Mouse (Mus musculus) CH12F3 (cell line): ENCODE measurements around the gene Meiob.

Experiments used
- in situ Hi-C: fragments of 300-500 bp; cut with MboI; formaldehyde crosslinking; loops from 2 replicates; pipeline ENCODE4 v1.14.3; 2020; ENCODE audit warnings: low sequenced_read_pairs

Gene Meiob

DNA sequence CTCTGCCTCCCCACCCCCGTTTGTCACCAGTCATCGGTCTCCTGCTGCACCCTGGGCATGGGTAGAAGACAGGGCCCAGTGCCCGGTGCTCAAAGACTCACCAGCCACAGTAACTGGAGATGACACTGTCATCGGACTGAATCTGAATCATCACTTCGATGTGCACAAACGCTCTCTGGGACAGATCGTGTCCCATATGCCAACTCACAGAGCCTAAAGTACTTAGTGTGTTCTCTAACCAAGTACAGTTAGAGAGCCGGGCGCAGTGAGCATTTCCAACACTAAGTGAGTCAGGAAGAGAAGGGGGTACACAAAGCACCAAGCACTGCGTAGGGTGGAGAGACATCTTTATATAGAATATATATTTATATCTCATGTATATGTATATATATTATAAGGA is 63.8 kb downstream of the Meiob start:
- in situ Hi-C loops: no loop called here

DNA sequence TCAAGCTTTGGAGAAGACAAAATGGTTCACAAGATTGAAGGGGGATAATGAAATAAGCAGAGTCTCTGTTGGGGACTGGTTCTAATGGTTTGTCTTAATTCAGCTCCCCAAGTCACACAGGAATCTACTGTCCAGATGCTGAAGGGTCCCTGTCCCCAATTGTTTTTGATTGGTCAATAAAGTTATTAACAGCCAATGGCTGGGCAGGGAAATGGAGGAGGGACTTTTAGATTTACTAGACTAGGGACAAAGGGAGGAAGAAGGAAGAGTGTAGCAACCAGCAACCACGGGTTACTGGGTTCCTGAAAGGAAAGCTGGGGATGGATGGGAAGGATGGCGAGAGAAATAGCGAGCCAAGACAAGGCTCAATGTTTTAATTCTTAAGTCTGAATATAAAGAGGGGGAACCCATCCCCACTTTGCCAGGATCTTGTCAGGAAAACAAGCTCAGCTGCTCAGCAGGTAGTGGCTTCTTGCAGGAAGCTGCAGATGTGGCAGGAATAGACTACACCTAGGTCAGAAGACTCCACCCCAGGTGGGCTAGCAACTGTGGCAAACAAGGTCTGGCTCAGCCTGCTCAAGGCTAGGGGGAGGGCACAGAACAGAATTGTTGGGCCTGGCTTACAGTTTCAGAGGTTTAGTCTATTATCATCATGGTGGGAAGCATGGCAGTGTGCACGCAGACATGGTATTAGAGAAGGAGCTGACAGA is 69.8 kb downstream of the Meiob start:
- in situ Hi-C loops: no loop called here

DNA sequence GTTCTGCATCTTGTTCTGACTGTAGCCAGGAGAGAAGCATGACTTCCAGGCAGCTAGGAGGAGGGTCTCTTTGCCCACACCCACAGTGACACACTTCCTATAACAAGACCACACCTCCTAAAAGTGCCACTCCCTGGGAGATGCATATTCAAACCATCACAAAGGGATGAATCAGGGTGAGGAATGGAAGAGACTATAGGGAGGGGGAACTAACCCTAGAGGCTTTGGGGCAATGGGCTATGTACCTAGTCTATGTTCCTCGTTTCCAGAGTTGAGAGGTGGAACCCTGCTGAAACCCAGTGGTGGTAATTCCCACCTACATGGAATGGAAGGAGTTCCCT is 70.3 kb downstream of the Meiob start:
- in situ Hi-C loops: no loop called here

DNA sequence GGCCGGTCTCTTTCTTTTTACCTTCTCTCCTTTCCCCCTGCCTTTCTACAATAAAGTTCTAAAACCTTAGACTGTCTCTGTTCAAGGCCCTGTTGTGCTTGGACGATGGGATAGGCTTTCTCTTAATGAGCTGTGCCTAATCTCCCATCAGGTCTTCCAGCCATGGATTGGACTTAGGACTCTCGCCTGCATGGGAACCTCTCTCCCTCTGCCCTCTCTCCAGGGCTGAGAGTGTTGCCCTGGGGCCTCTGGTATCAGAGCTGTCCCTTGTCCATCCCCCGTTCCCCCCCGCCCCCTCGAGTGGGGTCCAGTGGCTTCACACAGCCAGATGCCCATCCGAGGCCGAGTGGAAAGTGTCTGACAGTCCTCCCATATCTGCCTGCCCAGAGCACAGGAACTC is 70.9 kb downstream of the Meiob start:
- in situ Hi-C loops: no loop called here

DNA sequence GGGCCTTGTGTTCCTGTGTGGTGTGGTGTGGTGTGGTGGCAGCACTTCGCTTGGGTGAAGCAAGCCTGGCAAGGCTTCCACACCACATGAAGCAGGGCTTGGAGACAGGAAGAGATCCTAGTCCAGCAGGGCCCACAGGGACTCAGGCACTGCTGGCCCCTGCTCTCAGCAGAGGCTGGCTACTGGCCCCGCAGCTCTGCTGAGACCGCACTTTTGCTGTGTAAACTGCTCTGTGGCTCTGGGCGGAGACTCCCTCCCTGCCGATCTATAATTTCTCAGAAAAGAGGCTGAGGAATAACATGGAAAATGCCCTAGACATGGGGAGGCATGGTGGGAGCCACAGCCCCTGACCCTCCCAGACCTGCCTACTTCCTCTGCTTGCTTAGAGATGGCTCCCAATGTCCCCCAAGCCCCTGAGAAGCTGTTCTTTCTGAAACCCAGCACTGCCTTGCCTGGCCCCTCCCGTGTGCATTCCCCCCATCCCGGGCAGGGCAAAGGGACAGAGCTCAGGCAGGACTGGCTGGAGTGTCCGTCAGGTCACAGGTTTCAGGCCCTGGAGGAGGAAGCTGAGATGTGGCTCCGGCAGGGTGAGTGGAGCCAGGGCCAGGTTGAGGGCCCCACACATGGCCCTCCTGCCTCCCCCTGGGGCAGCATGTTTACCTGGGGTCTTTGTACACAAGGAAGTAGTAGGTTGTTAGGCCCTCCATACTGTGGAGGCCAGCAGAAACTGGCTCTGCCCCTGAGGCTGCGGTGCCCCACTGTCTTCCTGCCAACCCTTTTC is 73.4 kb downstream of the Meiob start:
- in situ Hi-C loops: no loop called here

DNA sequence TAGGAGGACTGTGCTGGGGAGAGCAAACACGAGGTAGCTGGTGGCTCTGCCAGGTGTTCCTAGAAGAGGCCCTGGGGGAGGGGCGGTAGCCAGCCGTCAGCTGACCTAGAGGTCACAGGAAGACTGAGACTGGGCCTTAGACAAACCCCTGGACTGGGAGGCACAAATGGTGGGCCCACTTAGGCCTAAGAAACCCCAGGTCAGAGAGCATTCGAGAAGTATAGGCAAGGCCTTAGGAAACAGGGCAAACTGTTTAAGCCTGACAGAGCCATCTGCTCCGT is 74.0 kb downstream of the Meiob start:
- in situ Hi-C loops: no loop called here

DNA sequence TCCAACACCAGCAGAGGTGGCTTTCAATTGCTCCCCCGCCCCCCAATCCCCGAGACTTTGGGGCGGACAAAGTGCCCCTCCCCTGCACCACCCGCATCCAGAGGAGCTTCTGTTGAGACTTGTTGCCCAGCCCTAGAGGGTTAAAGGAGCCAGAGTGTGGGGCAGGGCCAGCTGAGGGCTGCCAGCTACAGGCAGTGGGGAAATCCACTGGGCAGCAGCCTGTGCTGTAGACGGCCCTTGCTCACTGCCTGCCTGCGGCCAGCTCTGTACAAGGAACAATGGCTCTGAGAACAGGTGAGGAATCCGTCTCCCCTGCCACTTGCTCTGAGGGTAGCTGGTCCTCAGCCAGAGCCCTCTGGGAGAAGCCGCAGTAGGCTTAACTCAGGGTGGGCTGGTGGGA is 74.4 kb downstream of the Meiob start:
- in situ Hi-C loops: no loop called here

DNA sequence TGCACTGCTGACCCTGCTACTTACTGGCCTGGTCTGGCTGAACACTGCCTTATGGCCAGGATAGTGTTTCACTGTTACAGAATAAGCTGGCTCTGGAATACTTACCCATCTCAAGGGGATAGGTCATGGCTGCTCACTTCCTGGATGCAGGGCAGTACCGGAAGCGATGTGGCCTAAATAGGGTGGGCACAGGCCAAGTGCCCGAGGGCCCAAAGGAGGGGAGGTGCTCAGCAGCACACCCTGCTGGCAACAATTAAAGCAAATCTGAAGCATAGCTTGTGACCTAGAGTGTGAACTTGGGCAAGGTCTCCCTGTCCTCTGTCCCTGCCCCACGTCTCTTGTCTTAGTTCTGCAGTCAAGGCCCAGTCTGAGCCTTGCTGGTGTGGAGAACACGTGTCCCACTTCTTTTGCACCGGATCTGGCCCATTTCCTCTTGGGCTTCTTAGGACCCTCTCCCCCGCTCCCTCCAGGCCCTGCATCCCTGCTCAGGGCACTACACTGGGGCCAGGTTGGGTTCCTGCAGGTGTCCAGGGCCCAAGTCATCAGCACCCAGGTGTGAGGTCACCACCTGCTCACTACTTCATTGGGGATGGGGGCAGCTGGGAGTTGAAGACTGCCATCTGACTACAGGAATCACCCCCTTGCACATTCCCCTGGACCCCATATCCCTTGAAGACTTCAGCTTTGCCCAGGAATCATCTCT is 77.8 kb downstream of the Meiob start:
- in situ Hi-C loops: loop anchor here (10.0 kb wide), 1 partner anchor 137 kb away; no protein-coding TSS in a partner anchor

DNA sequence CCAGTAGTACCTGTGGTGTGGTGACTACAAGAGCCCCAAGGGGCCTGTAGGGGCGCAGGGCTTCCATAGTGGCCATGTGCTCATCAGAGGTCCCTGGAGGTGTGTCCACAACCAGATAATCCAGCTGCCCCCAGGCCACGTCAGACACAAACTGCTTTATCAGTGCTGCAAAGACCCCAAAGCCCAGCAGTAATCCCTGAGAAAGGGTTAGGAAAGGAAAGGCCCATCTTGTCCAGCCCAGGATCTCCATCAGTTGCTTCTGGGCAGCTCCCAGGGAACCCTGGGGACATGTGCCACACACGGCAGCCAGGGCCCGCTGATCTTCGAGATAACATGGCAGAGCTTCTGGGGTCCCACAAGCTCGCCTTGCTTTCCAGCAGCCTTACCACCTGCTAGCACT is 80.3 kb downstream of the Meiob start:
- in situ Hi-C loops: loop anchor here (10.0 kb wide), 1 partner anchor 140 kb away; no protein-coding TSS in a partner anchor

DNA sequence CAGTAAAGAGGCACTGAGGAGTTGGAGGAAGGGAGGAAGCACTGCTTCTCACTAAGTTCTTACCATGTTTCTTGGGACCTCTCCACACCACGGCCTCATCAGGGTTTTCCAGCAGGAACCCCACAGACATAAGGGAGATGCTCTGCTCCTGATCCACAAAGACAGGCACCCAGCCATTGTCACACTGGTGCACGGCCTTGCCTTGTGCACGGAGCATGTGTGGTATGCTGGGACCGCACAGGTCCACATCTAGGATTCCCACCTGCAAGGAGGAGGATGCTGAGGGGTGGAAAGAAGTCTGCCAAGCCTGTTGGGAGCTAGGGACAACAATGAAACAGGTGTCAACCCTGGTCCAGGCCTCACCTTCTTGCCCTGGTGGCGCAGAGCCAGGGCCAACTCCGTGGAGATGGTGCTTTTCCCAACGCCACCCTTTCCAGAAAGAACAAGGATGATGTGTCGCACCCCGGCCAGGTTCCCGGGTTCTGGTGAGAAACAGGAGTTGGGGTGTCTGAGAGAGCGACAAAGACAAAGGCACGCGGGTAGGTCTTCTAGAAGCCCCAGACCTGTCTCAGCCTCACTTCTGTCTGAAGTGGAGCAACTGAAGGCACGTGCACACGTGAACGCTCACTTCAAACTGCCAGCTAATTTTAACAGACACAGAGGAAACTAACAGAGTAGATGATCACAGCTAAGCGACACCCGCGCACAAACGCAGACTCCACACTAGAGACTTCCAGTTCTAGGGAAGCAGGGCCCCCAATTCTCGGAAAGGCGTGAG is 81.5 kb downstream of the Meiob start:
- in situ Hi-C loops: loop anchor here (10.0 kb wide), 1 partner anchor 141 kb away; no protein-coding TSS in a partner anchor

DNA sequence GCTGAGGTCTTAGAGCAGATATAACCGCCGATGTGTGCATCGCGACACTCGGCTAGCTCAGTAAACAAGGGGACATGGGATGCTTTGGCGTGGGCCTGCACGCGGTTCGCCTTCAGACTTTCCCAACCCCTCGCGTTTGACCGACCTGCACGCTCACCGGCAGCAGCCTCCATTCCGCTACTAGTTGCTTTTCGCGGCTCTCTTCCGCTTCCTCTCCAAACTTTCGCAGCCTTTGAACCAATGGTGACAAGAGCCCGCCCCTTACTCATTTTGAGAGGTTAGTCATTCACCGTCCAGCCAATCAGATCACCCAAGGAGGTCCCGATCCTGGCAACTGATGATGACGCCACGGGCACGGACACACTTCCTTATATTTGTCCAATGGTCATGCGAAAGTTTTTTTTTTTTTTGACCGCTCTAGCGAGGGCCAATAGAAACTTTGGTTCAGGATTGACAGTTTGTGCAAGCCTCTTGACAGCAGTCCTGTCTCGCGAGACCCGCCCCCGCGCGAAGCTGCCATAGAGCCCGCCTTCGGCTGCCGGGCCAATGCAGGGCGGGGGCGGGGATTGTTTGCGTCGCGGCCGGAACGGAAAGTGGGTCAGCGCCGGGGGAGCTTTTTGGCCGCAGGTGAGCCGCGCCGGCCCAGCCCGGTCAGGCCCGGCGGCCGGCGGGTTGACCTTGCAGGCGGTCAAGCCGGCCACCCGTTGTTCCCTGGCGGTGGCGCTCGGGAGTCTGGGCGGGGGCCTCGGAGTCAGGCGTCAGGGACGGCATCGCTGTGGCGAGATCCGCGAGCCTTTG is 82.2 kb downstream of the Meiob start, which contains the start of the genes Nubp2 and Spsb3:
Nubp2 (minus strand) TSS at position 216 of the 798 bp plus-strand sequence.
Spsb3 (plus strand) TSS at position 510 of the 798 bp plus-strand sequence.
- in situ Hi-C loops: loop anchor here (10.0 kb wide), 1 partner anchor 142 kb away; no protein-coding TSS in a partner anchor

DNA sequence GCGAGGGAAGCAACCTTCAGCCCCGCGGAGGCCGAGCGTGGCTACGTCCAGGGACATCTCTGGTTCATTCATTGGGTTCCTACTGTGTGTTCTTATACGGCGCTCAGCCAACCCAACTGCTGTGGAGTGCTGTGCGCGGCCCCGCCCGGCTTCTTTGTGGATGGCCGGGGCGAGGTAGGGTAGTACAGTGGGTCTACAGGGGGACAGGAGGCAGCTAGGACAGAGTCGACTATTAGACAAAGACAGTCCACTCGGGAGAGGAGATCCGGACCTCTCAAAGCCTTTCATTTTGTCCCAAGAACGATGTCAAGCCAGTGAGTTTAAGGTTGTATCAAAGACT is 82.8 kb downstream of the Meiob start:
- in situ Hi-C loops: loop anchor here (10.0 kb wide), 1 partner anchor 142 kb away; no protein-coding TSS in a partner anchor

DNA sequence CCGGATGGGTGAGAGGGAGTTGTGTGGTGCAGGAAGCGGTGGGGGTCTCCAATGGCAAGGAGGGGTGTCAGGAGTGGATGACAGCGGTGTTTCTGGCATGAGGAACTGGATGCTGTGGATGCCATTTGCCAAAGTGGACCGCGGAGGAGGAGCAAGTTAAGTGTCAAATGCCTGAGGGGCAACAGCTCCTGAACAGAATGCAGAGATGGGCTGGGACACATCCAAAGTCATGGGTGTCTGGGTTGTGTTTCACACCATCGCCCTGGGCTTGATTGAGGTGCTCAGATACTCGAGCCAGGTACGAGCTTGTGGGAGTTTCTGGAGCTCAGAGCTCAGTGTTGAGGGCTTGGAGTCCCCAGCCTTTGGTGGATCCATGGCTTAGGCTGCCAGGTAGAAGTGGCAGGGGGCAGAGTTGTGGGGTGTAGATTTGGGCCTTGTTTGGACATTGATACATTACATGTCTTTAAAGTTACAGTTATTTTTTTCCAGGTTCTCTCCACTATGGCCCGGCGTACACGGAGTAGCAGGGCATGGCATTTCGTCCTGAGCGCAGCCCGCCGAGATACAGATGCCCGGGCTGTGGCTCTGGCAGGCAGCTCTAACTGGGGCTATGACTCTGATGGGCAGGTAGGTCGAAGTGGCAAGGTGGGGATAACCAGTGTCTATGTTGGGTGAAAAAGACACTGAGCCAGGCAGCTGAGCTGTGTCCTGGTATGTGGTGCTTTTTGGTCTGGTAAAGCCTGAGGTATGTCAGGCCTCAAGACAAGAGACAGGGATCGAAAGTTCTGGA is 83.4 kb downstream of the Meiob start:
- in situ Hi-C loops: loop anchor here (10.0 kb wide), 1 partner anchor 143 kb away; no protein-coding TSS in a partner anchor

DNA sequence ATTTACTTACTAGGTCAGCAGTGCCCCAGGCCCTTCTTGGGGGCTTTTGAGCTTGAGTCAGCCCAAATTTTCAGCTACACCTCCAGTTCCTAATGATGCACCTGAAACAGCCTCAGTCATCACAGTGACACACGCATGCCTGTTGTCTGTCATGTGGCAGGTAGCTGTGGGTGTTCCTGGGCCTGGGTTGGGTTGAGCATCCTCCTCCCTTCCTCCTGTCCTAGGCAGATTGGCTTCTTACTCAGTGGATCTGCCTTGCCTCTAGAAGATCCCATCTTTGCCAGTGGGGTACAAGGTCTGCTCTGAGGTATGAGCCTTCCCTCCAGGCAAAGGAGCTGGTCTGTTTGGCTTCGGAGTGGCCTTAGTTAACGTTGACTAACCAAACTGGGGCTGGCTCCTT is 84.8 kb downstream of the Meiob start:
- in situ Hi-C loops: loop anchor here (10.0 kb wide), 1 partner anchor 144 kb away; no protein-coding TSS in a partner anchor
